Mouse (Mus musculus) brain, embryonic 14.5 days (tissue): ENCODE measurements around the gene Luzp2. TPM values are rescaled to one million over a fixed set of nuclear protein-coding genes. Genes with fewer than 3 reads are reported as not detected.

Experiments used
- DNase-seq: peaks from one replicate; pipeline ENCODE4 v3.0.0-alpha.2; 2011; ENCODE audit warnings: low read depth
- CTCF ChIP-seq: fragments of 200-500 bp; IDR thresholded peaks from 2 replicates; pipeline ENCODE4 v1.5.1; 2012; ENCODE audit warnings: inconsistent platforms, mild to moderate bottlenecking, moderate library complexity, borderline replicate concordance; ENCODE audit not compliant: insufficient read depth, insufficient read length; ENCODE audit errors: extremely low read depth
- POLR2A ChIP-seq: fragments of 200-500 bp; IDR thresholded peaks from 2 replicates; pipeline ENCODE4 v1.6.1; 2012; ENCODE audit warnings: mild to moderate bottlenecking, inconsistent platforms, borderline replicate concordance; ENCODE audit not compliant: poor library complexity, insufficient read depth, insufficient read length, severe bottlenecking; ENCODE audit errors: extremely low read depth
- polyA plus RNA-seq: library from polyadenylated mRNA; depleted of rRNA; stranded (reverse); fragments of >200 nt; gene quantifications from 2 replicates; pipeline ENCODE4 v1.2.3, GENCODE M21; 2012

Gene Luzp2
- polyA plus RNA-seq, 1 experiment = 16.7 TPM

DNA sequence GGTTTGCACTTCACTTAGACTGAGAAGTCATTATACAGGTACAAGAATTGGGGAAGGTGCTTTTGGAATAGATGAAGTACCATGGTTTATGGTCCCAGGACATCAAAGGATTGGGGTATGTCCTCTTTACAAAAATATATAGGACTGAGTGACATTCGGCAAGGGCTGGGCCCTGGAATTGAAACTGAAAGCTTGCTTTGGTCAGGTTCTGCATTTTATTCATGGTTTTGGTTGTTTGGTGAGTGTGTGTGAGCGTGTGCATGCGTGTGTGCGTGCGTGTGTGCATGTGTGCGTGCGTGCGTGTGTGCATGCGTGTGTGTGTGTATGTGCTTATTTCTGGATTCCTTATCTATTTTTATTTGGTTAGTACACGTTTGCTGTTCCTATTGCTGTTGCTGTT, 353.6 kb downstream of the Luzp2 start:
- no peak for TF ChIP-seq CTCF
- TF ChIP-seq POLR2A = no peak
- DNase-seq = no peak

DNA sequence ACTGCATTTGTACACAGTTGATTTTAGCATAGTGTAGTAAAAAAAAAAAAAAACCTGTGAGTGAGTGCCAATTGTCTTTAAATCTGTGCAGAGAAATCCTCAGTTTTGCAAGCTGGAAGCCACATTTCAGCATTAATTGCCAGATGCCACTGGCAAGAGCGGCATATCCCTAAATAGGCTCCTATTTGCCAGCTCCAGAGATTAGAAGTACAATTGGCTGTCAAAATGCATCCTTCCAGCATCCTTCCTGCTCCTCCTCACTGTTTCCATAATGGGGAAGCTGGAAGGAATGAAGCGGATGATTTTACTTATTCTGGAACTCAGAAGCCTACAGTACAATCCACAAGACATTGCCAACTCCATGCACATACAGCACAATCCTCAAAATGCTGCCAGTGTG, 354.2 kb downstream of the Luzp2 start:
- TF ChIP-seq POLR2A (no peak), CTCF (no peak)
- DNase-seq = peak; percentile 86

DNA sequence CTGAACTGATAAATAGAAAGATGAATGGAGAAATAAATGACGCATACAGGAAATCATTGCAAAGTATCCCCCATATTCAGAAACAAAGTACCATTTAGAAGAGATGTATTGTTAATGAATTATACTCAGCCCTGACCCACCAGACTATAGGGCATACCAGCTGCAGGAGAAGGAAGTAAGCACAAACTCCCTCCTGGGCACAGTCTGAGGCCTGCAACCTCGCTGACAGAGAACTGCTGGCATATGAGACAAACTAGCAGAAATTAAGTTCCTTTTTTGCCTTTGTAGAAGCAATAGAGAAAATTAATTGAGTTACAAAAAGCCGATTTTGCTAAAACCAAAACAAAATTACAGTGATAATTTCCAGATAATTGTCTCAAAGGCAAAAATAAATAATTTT, 355.4 kb downstream of the Luzp2 start:
- no peak for DNase-seq
- no peak for TF ChIP-seq CTCF
- TF ChIP-seq POLR2A = no peak

DNA sequence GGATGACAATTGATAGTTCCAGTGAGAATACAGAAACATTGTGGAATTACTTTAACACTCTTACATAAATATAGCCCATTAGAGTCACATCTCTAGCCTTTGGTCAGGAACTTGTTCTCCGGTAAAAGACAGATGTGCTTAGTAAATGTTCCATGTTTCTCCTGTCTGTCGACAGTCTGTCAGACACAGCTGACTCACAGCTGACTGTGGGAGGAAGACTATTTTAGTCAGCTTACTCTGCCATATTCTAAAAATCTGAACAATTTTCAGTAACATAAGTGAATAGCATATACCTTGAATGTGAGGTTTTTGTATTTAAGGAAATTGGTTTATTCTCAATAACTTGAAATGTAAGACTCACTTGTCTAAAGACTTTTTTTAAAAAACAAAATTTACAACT, 363.5 kb downstream of the Luzp2 start:
- TF ChIP-seq POLR2A (no peak), CTCF (no peak)
- no peak for DNase-seq

DNA sequence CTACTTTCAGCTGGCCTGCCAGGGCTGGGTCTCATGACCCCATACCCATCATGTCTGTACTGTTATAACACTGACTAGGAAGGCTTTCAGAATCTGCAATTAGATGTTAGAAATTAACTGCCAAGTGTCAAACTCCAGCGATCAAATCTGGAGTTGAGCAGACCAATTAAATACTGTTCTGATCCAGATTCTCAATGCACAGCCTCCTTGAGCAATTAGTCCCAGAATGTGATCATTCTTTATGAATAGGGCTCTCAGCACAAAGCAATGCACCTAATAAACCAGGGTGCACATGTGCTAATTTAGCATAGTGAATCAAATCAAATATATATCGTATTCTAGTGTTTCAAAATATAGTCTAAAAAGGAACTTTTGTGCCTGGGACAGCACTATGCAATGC, 387.7 kb downstream of the Luzp2 start:
- TF ChIP-seq CTCF (no peak), POLR2A (no peak)
- DNase-seq = peak; percentile 55

DNA sequence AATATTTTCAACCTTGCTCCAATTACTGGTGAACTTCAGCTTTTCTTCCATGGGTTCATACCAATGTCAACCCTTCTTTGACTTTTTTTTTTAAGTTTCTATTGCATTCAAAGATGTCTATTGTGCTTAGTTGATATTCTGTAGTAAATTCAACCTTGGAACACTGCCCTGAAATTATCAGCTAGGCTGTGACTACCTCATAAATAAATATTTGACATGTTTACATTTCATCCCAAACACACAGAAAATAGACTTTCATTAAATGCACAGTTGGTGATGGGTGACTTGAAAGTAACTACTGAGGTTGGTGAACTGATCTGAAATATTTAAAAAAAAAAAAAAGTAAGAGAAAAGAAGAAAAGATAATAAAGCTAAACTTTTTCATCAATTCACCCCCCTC, 394.1 kb downstream of the Luzp2 start:
- TF ChIP-seq POLR2A = no peak
- TF ChIP-seq CTCF = no peak
- no peak for DNase-seq
